Mouse (Mus musculus) intestine, postnatal 0 days (tissue): ENCODE results near the gene Ptprr. TPM values are rescaled to one million over a fixed set of nuclear protein-coding genes. Genes with fewer than 3 reads are reported as not detected.

Source experiments
- ATAC-seq: fragments of 200-750 bp; cut with Nextera tagmentation; 2 replicates; pipeline ENCODE4 v1.8.0; 2017; ENCODE audit warnings: mild to moderate bottlenecking, moderate TSS enrichment, moderate library complexity
- H3K27ac ChIP-seq: fragments of 300-500 bp; sonication (generic); 2 replicates; pipeline ENCODE4 v1.5.1; 2014; ENCODE audit warnings: mild to moderate bottlenecking, low read depth, low read length, moderate library complexity
- H3K27me3 ChIP-seq: fragments of 300-500 bp; sonication (generic); replicated peaks from 2 replicates; pipeline ENCODE4 v1.6.1; 2014; ENCODE audit warnings: low read length, mixed read lengths; ENCODE audit not compliant: control insufficient read depth, insufficient read depth
- H3K36me3 ChIP-seq: fragments of 300-500 bp; sonication (generic); 2 replicates; pipeline ENCODE4 v1.6.1; 2014; ENCODE audit warnings: mild to moderate bottlenecking, moderate library complexity; ENCODE audit not compliant: control insufficient read depth, insufficient read depth
- H3K4me1 ChIP-seq: fragments of 300-500 bp; sonication (generic); replicated peaks from 2 replicates; pipeline ENCODE4 v1.6.1; 2014; ENCODE audit warnings: antibody characterized with exemption, low read length, mixed read lengths; ENCODE audit not compliant: control insufficient read depth, insufficient read depth
- H3K4me2 ChIP-seq: fragments of 300-500 bp; sonication (generic); replicated peaks from 2 replicates; pipeline ENCODE4 v1.6.1; 2014; ENCODE audit warnings: low read depth, mild to moderate bottlenecking, moderate library complexity
- H3K4me3 ChIP-seq: fragments of 300-500 bp; sonication (generic); 2 replicates; pipeline ENCODE4 v1.5.1; 2014; ENCODE audit warnings: low read depth, low read length
- H3K9ac ChIP-seq: fragments of 300-500 bp; sonication (generic); 2 replicates; pipeline ENCODE4 v1.6.1; 2014; ENCODE audit warnings: mild to moderate bottlenecking, low read depth, low read length
- H3K9me3 ChIP-seq: fragments of 300-500 bp; sonication (generic); 2 replicates; pipeline ENCODE4 v1.6.1; 2016; ENCODE audit warnings: mixed run types; ENCODE audit not compliant: control insufficient read depth
- CTCF ChIP-seq: sonication (generic); IDR thresholded peaks from 2 replicates; pipeline ENCODE4 v1.5.1; 2016; ENCODE audit warnings: low read depth, mild to moderate bottlenecking, control low read depth, antibody characterized with exemption, moderate library complexity
- WGBS: fragments of 180-500 bp; shearing (Covaris S2); extraction: QIAGEN DNeasy Blood & Tissue Kit; methylation state at CpG from one replicate; pipeline ENCODE4 v1.1.7; 2014; 5-methylcytosine and 5-hydroxymethylcytosine counted together
- polyA plus RNA-seq: library from polyadenylated mRNA; unstranded; fragments of >200 nt; fragmentation: Nextera tagmentation; extraction: Ambion mirVana; gene quantifications from 2 replicates; pipeline ENCODE4 v1.2.1, GENCODE M21; 2015

The Ptprr gene
- polyA plus RNA-seq, 1 experiment from 2014 or later = 7.5 TPM

DNA sequence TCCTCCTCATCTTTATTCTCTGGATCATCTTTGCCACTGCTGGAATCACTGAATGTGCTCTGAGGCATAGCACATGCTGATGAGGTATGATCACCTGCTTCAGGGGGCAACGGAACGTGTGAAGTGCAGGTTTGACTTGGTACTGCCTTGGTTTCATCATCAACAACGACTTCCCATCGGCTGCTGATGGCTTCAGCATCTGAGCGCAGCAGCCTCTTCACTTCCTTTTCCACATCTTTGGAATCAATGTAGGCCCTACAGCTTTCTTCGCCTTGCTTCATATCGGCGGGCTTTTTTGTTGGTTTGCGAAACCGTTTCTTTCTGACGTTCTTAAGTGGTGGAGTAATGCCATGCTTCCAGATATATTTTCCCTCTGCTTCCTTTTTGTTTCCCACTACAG is 94.9 kb downstream of the Ptprr start:
- ATAC-seq = no peak

GRCm38 (mm10) chr10:116113867-116114474 is 96.0 kb downstream of the Ptprr start, which contains the start of gene 4933416C03Rik:
4933416C03Rik (minus strand) TSS chr10:116113917.
- no peaks in the 10 kb centered on the region for H3K36me3 ChIP-seq
- no peak within 1 kb of the TSS for H3K4me3 ChIP-seq
- no peaks in the 10 kb centered on the region for H3K4me1 ChIP-seq
- no peak for ATAC-seq
- no peak for TF ChIP-seq CTCF
- H3K27me3 ChIP-seq = no peaks in the 10 kb centered on the region
- H3K9ac ChIP-seq = no peak within 1 kb of the TSS
- H3K27ac ChIP-seq = no peak within 1 kb of the TSS
- no peaks in the 10 kb centered on the region for H3K9me3 ChIP-seq
- 96% methylated on average over 38 of the region's 39 CpGs for WGBS
- no peak within 1 kb of the TSS for H3K4me2 ChIP-seq

More for the DNA sequence above, 94.9 kb downstream of the Ptprr start:
- H3K4me3 ChIP-seq = no peak overlapping the region
- 94% methylated on average over 11 of the region's 11 CpGs for WGBS
- H3K4me1 ChIP-seq = no peaks in the 10 kb centered on the region
- TF ChIP-seq CTCF = no peak
- H3K36me3 ChIP-seq = no peaks in the 10 kb centered on the region
- no peaks in the 10 kb centered on the region for H3K27me3 ChIP-seq
- H3K9ac ChIP-seq = no peak overlapping the region
- H3K4me2 ChIP-seq = no peak overlapping the region
- no peaks in the 10 kb centered on the region for H3K9me3 ChIP-seq
- H3K27ac ChIP-seq = no peak overlapping the region

GRCm38 (mm10) chr10:116115881-116116677 is 98.1 kb downstream of the Ptprr start:
- no peak overlapping the region for H3K4me2 ChIP-seq
- no peaks in the 10 kb centered on the region for H3K4me1 ChIP-seq
- H3K36me3 ChIP-seq = no peaks in the 10 kb centered on the region
- no peaks in the 10 kb centered on the region for H3K27me3 ChIP-seq
- no peak for TF ChIP-seq CTCF
- no peak overlapping the region for H3K27ac ChIP-seq
- no peak overlapping the region for H3K4me3 ChIP-seq
- H3K9me3 ChIP-seq = no peaks in the 10 kb centered on the region
- ATAC-seq = peak; percentile 43; the same call in 1 of the 2 replicates
- H3K9ac ChIP-seq = no peak overlapping the region
- WGBS = 33% methylated on average over 4 of the region's 4 CpGs

DNA sequence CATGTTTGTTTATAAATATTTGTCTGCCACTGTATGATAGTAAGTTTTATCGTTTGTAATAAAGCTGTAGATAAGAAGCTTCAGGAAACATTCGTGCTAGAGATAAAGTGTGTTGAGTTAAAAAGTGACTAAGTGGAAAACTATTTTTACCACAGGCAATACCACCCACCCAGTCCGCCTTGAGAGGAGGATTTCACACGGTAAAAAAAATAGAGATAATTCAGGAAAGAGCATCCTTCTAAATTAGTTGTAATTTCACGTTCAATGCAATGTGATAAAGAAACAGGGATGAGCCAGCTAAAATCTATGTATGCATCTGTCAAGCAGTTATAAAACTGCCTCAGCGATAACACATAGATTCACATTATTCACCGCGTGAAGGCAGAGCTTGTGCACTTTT is 99.0 kb downstream of the Ptprr start:
- Histone ChIP-seq H3K36me3 (no peaks in the 10 kb centered on the region), H3K9ac (no peak overlapping the region), H3K4me3 (no peak overlapping the region), H3K4me1 (no peaks in the 10 kb centered on the region), H3K27me3 (no peaks in the 10 kb centered on the region), H3K9me3 (no peaks in the 10 kb centered on the region), H3K4me2 (no peak overlapping the region), H3K27ac (no peak overlapping the region)
- WGBS = 34% methylated on average over 8 of the region's 8 CpGs
- TF ChIP-seq CTCF = no peak
- no peak for ATAC-seq

DNA sequence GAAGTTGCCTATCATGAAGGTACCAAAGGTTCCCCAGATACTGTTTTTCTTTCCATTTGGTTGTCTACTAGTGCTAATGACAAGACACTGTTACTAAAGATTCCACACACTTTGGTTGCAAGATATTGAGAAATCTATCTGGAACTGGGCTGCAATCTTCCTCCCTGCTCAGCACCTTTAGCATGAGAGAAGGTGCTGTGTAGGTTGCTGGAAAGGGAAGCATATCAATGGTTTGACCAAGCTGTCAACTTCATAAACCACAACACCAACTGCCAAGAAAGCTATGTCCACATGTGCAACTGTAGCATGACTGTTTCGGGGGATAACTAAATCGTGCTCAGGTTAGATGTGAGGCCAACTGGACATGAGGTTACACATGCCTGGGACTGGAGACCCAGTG is 103.5 kb downstream of the Ptprr start:
- no peak for TF ChIP-seq CTCF
- Histone ChIP-seq H3K27me3 (no peaks in the 10 kb centered on the region), H3K4me1 (no peaks in the 10 kb centered on the region), H3K9ac (no peak overlapping the region), H3K27ac (no peak overlapping the region), H3K4me3 (no peak overlapping the region), H3K4me2 (no peak overlapping the region), H3K9me3 (no peaks in the 10 kb centered on the region), H3K36me3 (no peaks in the 10 kb centered on the region)
- 91% methylated on average over 2 of the region's 2 CpGs for WGBS
- ATAC-seq = no peak

DNA sequence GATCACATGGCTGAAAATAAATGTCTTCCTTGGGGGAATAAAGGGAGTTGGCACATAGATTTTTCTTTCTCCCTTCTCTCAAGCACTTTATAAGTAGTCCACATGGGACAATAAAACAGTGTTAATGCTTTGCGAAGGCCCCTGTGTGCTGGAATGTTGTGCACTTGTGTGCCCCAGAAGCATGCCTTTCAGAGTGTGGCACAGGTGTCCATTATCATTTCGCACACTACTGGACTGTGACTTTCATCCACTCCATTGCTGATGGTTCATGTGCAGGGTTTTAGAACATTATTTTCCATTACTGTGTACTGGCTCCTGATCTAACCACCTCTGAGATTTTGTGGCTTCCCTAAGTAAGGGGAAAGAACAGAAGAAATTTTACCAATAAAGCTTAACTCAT is 105.8 kb downstream of the Ptprr start:
- Histone ChIP-seq H3K4me2 (no peak overlapping the region), H3K9me3 (no peaks in the 10 kb centered on the region), H3K27ac (no peak overlapping the region), H3K27me3 (no peaks in the 10 kb centered on the region), H3K36me3 (no peaks in the 10 kb centered on the region), H3K4me3 (no peak overlapping the region), H3K4me1 (no peaks in the 10 kb centered on the region), H3K9ac (no peak overlapping the region)
- ATAC-seq = no peak
- TF ChIP-seq CTCF = no peak
- 92% methylated on average over 2 of the region's 2 CpGs for WGBS
